Mouse (Mus musculus) monocyte, adult 5-6 weeks (primary cell): Measurements from ENCODE around the gene Gm17018. TPM values are rescaled to one million over a fixed set of nuclear protein-coding genes. Genes with fewer than 3 reads are reported as not detected.
A peak's percentile ranks its signal among the peaks of the same experiment; 100 is the strongest.
"Not testable (repeated sequence)": the region's sequence is repeated elsewhere in the genome, so short reads cannot be mapped to it uniquely, and the experiment has no call there.

ENCODE experiments used
- ATAC-seq: fragments of 153-309, 156-312 bp; replicated peaks from 2 replicates; pipeline ENCODE4 v1.8.0; 2017; ENCODE audit warnings: mild to moderate bottlenecking; ENCODE audit not compliant: low TSS enrichment, insufficient number of reproducible peaks, severe bottlenecking, poor library complexity, low FRiP score
- total RNA-seq: library from RNA; stranded (forward); fragments of 200-1000, 200-491, 200-594 nt; gene quantifications from 3 replicates; pipeline ENCODE4 v1.2.3, GENCODE M21; 2017

Gm17018 gene
- total RNA-seq, 1 experiment from 2014 or later = 16.6 TPM

- ATAC-seq = peak; percentile 77
These were observed 16.1 kb upstream of the Gm17018 start for GRCm38 (mm10) chr19:45544152-45544924.

- peak; percentile 56 for ATAC-seq
These were observed 15.5 kb upstream of the Gm17018 start for GRCm38 (mm10) chr19:45544925-45545321.

- not testable (repeated sequence) for ATAC-seq
These were observed 12.2 kb upstream of the Gm17018 start for GRCm38 (mm10) chr19:45548196-45548595.

GRCm38 (mm10) chr19:45549128-45549915 is 11.1 kb upstream of the Gm17018 start:
- no peak for ATAC-seq

- no peak for ATAC-seq
These were observed 10.5 kb upstream of the Gm17018 start for GRCm38 (mm10) chr19:45549948-45550347.

- no peak for ATAC-seq
These were observed 8.2 kb upstream of the Gm17018 start for GRCm38 (mm10) chr19:45552187-45552586.

- ATAC-seq = no peak
These were observed 6.3 kb upstream of the Gm17018 start for GRCm38 (mm10) chr19:45554136-45554535.

GRCm38 (mm10) chr19:45565925-45566715 is 5.7 kb downstream of the Gm17018 start:
- no peak for ATAC-seq

GRCm38 (mm10) chr19:45567367-45567766 is 7.0 kb downstream of the Gm17018 start:
- no peak for ATAC-seq

GRCm38 (mm10) chr19:45573033-45573432 is 12.6 kb downstream of the Gm17018 start:
- no peak for ATAC-seq

- peak; percentile 76 for ATAC-seq
These were observed 13.4 kb downstream of the Gm17018 start for GRCm38 (mm10) chr19:45573861-45574267.

GRCm38 (mm10) chr19:45574339-45574898 is 14.0 kb downstream of the Gm17018 start:
- ATAC-seq = no peak

- ATAC-seq = peak; percentile 24; the same call in 1 of the 2 replicates
These were observed 14.7 kb downstream of the Gm17018 start for GRCm38 (mm10) chr19:45574941-45575631.

- 0 out of 2 replicates have a peak, but pooled peaks have one; percentile 27 for ATAC-seq
These were observed 15.2 kb downstream of the Gm17018 start for GRCm38 (mm10) chr19:45575632-45576001.

- no peak for ATAC-seq
These were observed 16.8 kb downstream of the Gm17018 start for GRCm38 (mm10) chr19:45577141-45577750.

- ATAC-seq = no peak
These were observed 18.6 kb downstream of the Gm17018 start for GRCm38 (mm10) chr19:45578976-45579375.

- no peak for ATAC-seq
These were observed 19.0 kb downstream of the Gm17018 start for GRCm38 (mm10) chr19:45579416-45579815.

- ATAC-seq = no peak
These were observed 19.8 kb downstream of the Gm17018 start for GRCm38 (mm10) chr19:45580235-45580634.
